Mouse (Mus musculus): ENCODE measurements around the gene Rraga. TPM values are rescaled to one million over a fixed set of nuclear protein-coding genes. Genes with fewer than 3 reads are reported as not detected.

Gene Rraga
- polyA plus RNA-seq, 1 experiment from 2014 or later = 67.4 TPM

Other genes starting within 250 kb of the Rraga start
- gene Saxo1, start 17.3 kb upstream of the Rraga start, polyA plus RNA-seq (2014; fragmentation: Nextera tagmentation; extraction: Ambion mirVana) = 0.15 TPM in 1 of 2 replicates, not detected in the other
- 9.4 and 10.6 TPM in 2 replicates for gene Haus6, start 36.4 kb downstream of the Rraga start, polyA plus RNA-seq (2014; fragmentation: Nextera tagmentation; extraction: Ambion mirVana)
- 68.0 and 70.2 TPM in 2 replicates for gene Plin2, start 94.4 kb downstream of the Rraga start, polyA plus RNA-seq (2014; fragmentation: Nextera tagmentation; extraction: Ambion mirVana)
- 7.4 and 9.1 TPM in 2 replicates for gene Dennd4c, start 172.9 kb downstream of the Rraga start, polyA plus RNA-seq (2014; fragmentation: Nextera tagmentation; extraction: Ambion mirVana)

Measured in heart, embryonic 14.5 days (tissue).